Mouse (Mus musculus) brain, embryonic 14.5 days (tissue): Measurements from ENCODE around the gene Foxp4.

ENCODE experiments used
- CTCF ChIP-seq: fragments of 200-500 bp; IDR thresholded peaks from 2 replicates; pipeline ENCODE4 v1.5.1; 2012; ENCODE audit warnings: inconsistent platforms, mild to moderate bottlenecking, moderate library complexity, borderline replicate concordance; ENCODE audit not compliant: insufficient read depth, insufficient read length; ENCODE audit errors: extremely low read depth
- POLR2A ChIP-seq: fragments of 200-500 bp; IDR thresholded peaks from 2 replicates; pipeline ENCODE4 v1.6.1; 2012; ENCODE audit warnings: mild to moderate bottlenecking, inconsistent platforms, borderline replicate concordance; ENCODE audit not compliant: poor library complexity, insufficient read depth, insufficient read length, severe bottlenecking; ENCODE audit errors: extremely low read depth

DNA sequence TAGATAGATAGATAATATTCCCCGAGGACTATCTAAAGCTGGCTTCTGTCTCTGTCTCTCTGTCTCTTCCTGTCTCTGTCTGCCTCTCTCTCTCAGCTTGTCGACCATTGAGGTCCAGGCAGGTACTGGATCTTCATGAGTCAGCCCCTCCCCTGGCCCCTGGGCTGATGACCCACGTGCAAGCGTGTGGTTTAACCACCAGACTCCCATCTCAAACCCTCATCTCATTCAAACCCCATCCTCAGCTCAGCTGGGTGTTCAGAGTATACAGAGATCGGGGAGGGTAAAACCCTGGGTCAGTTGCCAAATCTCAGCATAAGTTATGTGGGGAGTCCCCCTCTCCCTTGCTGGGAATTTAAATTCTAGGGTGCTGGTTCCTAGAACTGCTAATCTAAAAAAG is 24.3 kb upstream of the Foxp4 start:
- no peak for TF ChIP-seq CTCF
- TF ChIP-seq POLR2A, result no peak
